Mouse (Mus musculus) liver, embryonic 14.5 days (tissue): ENCODE results near the gene Vamp1. TPM values are rescaled to one million over a fixed set of nuclear protein-coding genes. Genes with fewer than 3 reads are reported as not detected.

ENCODE experiments used
- ATAC-seq: fragments of 200-750 bp; cut with Nextera tagmentation; 2 replicates; pipeline ENCODE4 v1.8.0; 2017; ENCODE audit warnings: moderate number of reproducible peaks, mild to moderate bottlenecking, moderate library complexity; ENCODE audit not compliant: insufficient read depth
- DNase-seq, 3 experiments: peaks; one replicate each; pipeline ENCODE4 v3.0.0-alpha.2; 2012 to 2013; ENCODE audit warnings: low read depth in 3 of 3, low spot score in 3 of 3
- H3K27ac ChIP-seq: fragments of 300-500 bp; sonication (generic); 2 replicates; pipeline ENCODE4 v1.5.1; 2014; ENCODE audit warnings: moderate library complexity, mild to moderate bottlenecking, control low read depth, inconsistent platforms
- H3K27me3 ChIP-seq: fragments of 300-500 bp; sonication (generic); 2 replicates; pipeline ENCODE4 v1.6.1; 2014; ENCODE audit warnings: mild to moderate bottlenecking, low read length, moderate library complexity; ENCODE audit not compliant: control insufficient read depth, insufficient read depth
- H3K36me3 ChIP-seq: fragments of 300-500 bp; sonication (generic); replicated peaks from 2 replicates; pipeline ENCODE4 v1.6.1; 2014; ENCODE audit warnings: low read depth; ENCODE audit not compliant: control insufficient read depth, insufficient read depth
- H3K4me1 ChIP-seq, 2 experiments: fragments of 200-500 bp in 1 of 2; fragments of 300-500 bp in 1 of 2; sonication (generic) in 1 of 2; replicated peaks; 2 replicates each; pipeline ENCODE4 v1.6.1; 2012 to 2014; ENCODE audit warnings: antibody characterized with exemption in 1 of 2, inconsistent platforms in 1 of 2, low read length in 1 of 2; ENCODE audit not compliant: control insufficient read depth in 2 of 2, insufficient read depth in 2 of 2
- H3K4me2 ChIP-seq: fragments of 300-500 bp; sonication (generic); 2 replicates; pipeline ENCODE4 v1.6.1; 2014; ENCODE audit warnings: low read depth, mild to moderate bottlenecking, control low read depth, moderate library complexity
- H3K4me3 ChIP-seq, 2 experiments: fragments of 200-500 bp in 1 of 2; fragments of 300-500 bp in 1 of 2; sonication (generic) in 1 of 2; 2 replicates each; pipeline ENCODE4 v1.5.1; 2012 to 2014; ENCODE audit warnings: low read depth in 2 of 2, low read length in 2 of 2, mild to moderate bottlenecking in 2 of 2, control low read depth in 1 of 2, inconsistent platforms in 1 of 2, moderate library complexity in 1 of 2; ENCODE audit not compliant: insufficient read depth in 1 of 2
- H3K9ac ChIP-seq: fragments of 300-500 bp; sonication (generic); replicated peaks from 2 replicates; pipeline ENCODE4 v1.6.1; 2014; ENCODE audit warnings: mild to moderate bottlenecking, control low read depth, moderate library complexity
- H3K9me3 ChIP-seq: fragments of 300-500 bp; sonication (generic); 2 replicates; pipeline ENCODE4 v1.6.1; 2016; ENCODE audit warnings: low read length, mixed read lengths; ENCODE audit not compliant: control insufficient read depth
- CTCF ChIP-seq: IDR thresholded peaks from 2 replicates; pipeline ENCODE4 v1.5.1; 2016; ENCODE audit warnings: antibody characterized with exemption, low read depth, control low read depth
- EP300 ChIP-seq: IDR thresholded peaks from 2 replicates; pipeline ENCODE4 v1.6.1; 2016; ENCODE audit warnings: antibody characterized with exemption, low read depth
- WGBS: fragments of 180-500 bp; shearing (Covaris S2); extraction: QIAGEN DNeasy Blood & Tissue Kit; methylation state at CpG from one replicate; pipeline ENCODE4 v1.1.7; 2014; ENCODE audit not compliant: insufficient replicate concordance; 5-methylcytosine and 5-hydroxymethylcytosine counted together
- polyA plus RNA-seq, 2 experiments: library from polyadenylated mRNA; depleted of rRNA in 1 of 2; stranded (reverse) in 1 of 2; unstranded in 1 of 2; fragments of >200 nt; fragmentation: Nextera tagmentation in 1 of 2; extraction: Ambion mirVana in 1 of 2; gene quantifications; 2 replicates each; pipeline versions ENCODE4 v1.2.1 to v1.2.3; 2012 to 2014

Gene Vamp1
- polyA plus RNA-seq, 2 experiments: 0.94 to 3.5 TPM

GRCm38 (mm10) chr6:125225518-125226115 is 10.3 kb downstream of the Vamp1 start:
- Histone ChIP-seq H3K9me3 (no peaks in the 10 kb centered on the region), H3K4me2 (no peak overlapping the region), H3K27ac (no peak overlapping the region), H3K27me3 (no peaks in the 10 kb centered on the region), H3K4me1 (no peaks in the 10 kb centered on the region), H3K36me3 (no peaks in the 10 kb centered on the region), H3K4me3 (no peak overlapping the region), H3K9ac (no peak overlapping the region)
- 60% methylated on average over 5 of the region's 5 CpGs for WGBS
- no peak for TF ChIP-seq EP300
- TF ChIP-seq CTCF: peak; percentile 67
- DNase-seq: no peak
- ATAC-seq: no peak

- TF ChIP-seq CTCF (no peak), EP300 (no peak)
- Histone ChIP-seq H3K9ac (no peak overlapping the region), H3K4me1 (peaks cover 7 to 8% of the 10 kb centered on the region in 2 experiments), H3K4me3 (no peak overlapping the region), H3K4me2 (peak overlapping the region; percentile 67), H3K27me3 (no peaks in the 10 kb centered on the region), H3K27ac (no peak overlapping the region), H3K36me3 (no peaks in the 10 kb centered on the region), H3K9me3 (no peaks in the 10 kb centered on the region)
- no peak for DNase-seq
- ATAC-seq: no peak
- WGBS: 65% methylated on average over 9 of the region's 9 CpGs
Observed at GRCm38 (mm10) chr6:125230571-125230970, 15.2 kb downstream of the Vamp1 start.

DNA sequence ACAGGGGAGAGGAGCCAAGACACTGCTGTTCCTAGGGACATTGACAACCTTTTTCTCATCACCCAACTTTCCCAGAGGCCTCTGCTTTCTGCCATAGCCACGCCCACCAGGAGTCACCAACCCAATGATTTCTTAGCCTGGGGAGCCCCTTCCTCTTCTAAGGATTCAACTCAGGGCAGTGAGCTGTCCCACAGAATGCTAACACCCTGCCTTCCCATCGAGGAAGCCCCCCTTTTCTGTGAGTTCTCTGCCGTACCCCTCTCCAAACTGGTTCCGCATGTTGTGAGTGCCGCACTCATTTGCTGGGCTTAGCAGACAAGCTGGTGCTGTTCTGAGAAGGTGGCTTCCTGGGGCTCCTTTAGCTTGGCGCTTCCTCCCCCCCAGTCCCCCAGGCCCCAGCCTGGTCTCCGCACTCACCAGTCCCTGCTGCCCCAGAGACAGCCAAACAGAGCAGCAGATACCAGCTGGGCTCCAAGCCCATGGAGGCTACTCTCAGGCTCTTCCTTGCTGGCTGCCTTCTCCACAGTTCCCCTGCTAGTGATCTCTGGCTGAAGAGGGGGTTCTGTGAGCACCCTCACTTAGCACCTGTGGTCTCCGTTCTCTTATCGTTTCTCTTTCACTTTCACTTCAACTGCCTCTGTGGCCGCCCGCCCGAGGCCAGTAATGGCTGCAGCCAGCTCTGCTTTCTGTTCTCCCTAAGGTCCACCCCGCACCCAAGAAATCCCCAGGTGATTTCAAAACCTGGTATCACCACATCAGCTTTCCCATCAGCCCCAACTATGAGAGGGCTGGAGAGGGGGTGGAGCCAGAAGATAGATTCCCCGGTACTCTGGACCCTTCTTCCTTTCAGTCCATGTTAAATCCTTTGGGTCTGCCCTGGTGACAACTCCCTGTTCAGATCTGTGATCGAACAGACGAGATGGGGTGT is 16.0 kb downstream of the Vamp1 start, which contains the start of gene Tapbpl:
Tapbpl (minus strand) TSS at position 744 of the 928 bp plus-strand sequence.
- peaks cover 7 to 8% of the 10 kb centered on the region in 2 experiments for H3K4me1 ChIP-seq
- H3K27me3 ChIP-seq: no peaks in the 10 kb centered on the region
- no peaks in the 10 kb centered on the region for H3K9me3 ChIP-seq
- TF ChIP-seq CTCF: no peak
- peak within 1 kb of the TSS; percentile 67 for H3K4me2 ChIP-seq
- peak; percentile 55 for ATAC-seq
- peak in 1 of 3 experiments; percentile 49 for DNase-seq
- H3K4me3 ChIP-seq: peak within 1 kb of the TSS; percentile 67 to 96
- peak within 1 kb of the TSS; percentile 73 for H3K27ac ChIP-seq
- 2% methylated on average over 16 of the region's 16 CpGs for WGBS
- H3K9ac ChIP-seq: peak within 1 kb of the TSS; percentile 68
- H3K36me3 ChIP-seq: no peaks in the 10 kb centered on the region

GRCm38 (mm10) chr6:125232045-125232437 is 16.7 kb downstream of the Vamp1 start:
- Histone ChIP-seq H3K4me3 (peak overlapping the region; percentile 67 to 96), H3K27me3 (no peaks in the 10 kb centered on the region), H3K4me1 (peaks cover 7 to 8% of the 10 kb centered on the region in 2 experiments), H3K9ac (peak overlapping the region; percentile 68), H3K36me3 (no peaks in the 10 kb centered on the region), H3K4me2 (peak overlapping the region; percentile 67), H3K27ac (peak overlapping the region; percentile 73), H3K9me3 (no peaks in the 10 kb centered on the region)
- WGBS: 22% methylated on average over 4 of the region's 4 CpGs
- no peak for TF ChIP-seq EP300
- TF ChIP-seq CTCF: no peak
- DNase-seq (no peak), ATAC-seq (peak; percentile 34)

DNA sequence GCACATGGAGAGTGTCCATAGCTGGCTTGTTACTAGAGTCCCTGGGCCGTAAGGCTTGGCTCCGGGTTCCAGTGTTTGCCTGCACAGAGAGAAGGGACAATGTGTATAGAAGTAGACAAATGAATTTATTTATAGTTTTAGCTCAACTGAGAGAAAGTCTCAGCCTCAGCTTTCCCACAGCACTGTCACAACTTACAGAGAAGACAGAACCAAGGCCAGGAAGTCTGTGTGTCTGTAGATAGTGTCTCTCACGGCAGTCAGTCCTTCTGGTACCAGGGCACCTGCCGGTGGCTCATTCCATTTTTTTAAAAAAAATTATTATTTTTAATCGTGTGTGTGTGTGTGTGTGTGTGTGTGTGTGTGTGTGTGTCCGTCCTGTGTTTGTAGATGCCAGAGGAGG is 17.2 kb downstream of the Vamp1 start:
- Histone ChIP-seq H3K27me3 (no peaks in the 10 kb centered on the region), H3K9ac (no peak overlapping the region), H3K4me1 (peaks cover 7 to 8% of the 10 kb centered on the region in 2 experiments), H3K4me2 (peak overlapping the region; percentile 67), H3K4me3 (peak overlapping the region in 1 of 2 experiments; percentile 67; a peak in 1 of 4 replicates), H3K9me3 (no peaks in the 10 kb centered on the region), H3K27ac (no peak overlapping the region), H3K36me3 (no peaks in the 10 kb centered on the region)
- ATAC-seq (no peak), DNase-seq (no peak)
- no peak for TF ChIP-seq EP300
- no peak for TF ChIP-seq CTCF
- 23% methylated on average over 6 of the region's 6 CpGs for WGBS
